Mouse (Mus musculus) kidney, embryonic 15.5 days (tissue): Measurements from ENCODE around the gene Nek6. TPM values are rescaled to one million over a fixed set of nuclear protein-coding genes. Genes with fewer than 3 reads are reported as not detected.

ENCODE experiments used
- ATAC-seq: fragments of 200-750 bp; cut with Nextera tagmentation; replicated peaks from 2 replicates; pipeline ENCODE4 v1.8.0; 2017; ENCODE audit warnings: moderate TSS enrichment; ENCODE audit not compliant: low FRiP score
- H3K27ac ChIP-seq: fragments of 300-500 bp; sonication (generic); 2 replicates; pipeline ENCODE4 v1.5.1; 2015; ENCODE audit warnings: mild to moderate bottlenecking, inconsistent platforms
- H3K27me3 ChIP-seq: fragments of 300-500 bp; sonication (generic); 2 replicates; pipeline ENCODE4 v1.6.1; 2015; ENCODE audit warnings: inconsistent platforms
- H3K36me3 ChIP-seq: fragments of 300-500 bp; sonication (generic); 2 replicates; pipeline ENCODE4 v1.6.1; 2015; ENCODE audit warnings: inconsistent platforms
- H3K4me1 ChIP-seq: fragments of 300-500 bp; sonication (generic); 2 replicates; pipeline ENCODE4 v1.6.1; 2015; ENCODE audit warnings: inconsistent platforms
- H3K4me2 ChIP-seq: fragments of 300-500 bp; sonication (generic); 2 replicates; pipeline ENCODE4 v1.6.1; 2015; ENCODE audit warnings: moderate library complexity, mild to moderate bottlenecking, inconsistent platforms
- H3K4me3 ChIP-seq: fragments of 300-500 bp; sonication (generic); replicated peaks from 2 replicates; pipeline ENCODE4 v1.5.1; 2015; ENCODE audit warnings: mild to moderate bottlenecking, inconsistent platforms
- H3K9ac ChIP-seq: fragments of 300-500 bp; sonication (generic); 2 replicates; pipeline ENCODE4 v1.6.1; 2015; ENCODE audit warnings: mild to moderate bottlenecking, inconsistent platforms
- H3K9me3 ChIP-seq: fragments of 300-500 bp; sonication (generic); replicated peaks from 2 replicates; pipeline ENCODE4 v1.6.1; 2016; ENCODE audit warnings: inconsistent platforms
- WGBS: fragments of 180-500 bp; shearing (Covaris S2); methylation state at CpG from one replicate; pipeline ENCODE4 v1.1.7; 2015; ENCODE audit warnings: mixed read lengths; 5-methylcytosine and 5-hydroxymethylcytosine counted together
- polyA plus RNA-seq: library from polyadenylated mRNA; unstranded; fragments of >200 nt; fragmentation: Nextera tagmentation; extraction: Ambion mirVana; gene quantifications from 2 replicates; pipeline ENCODE4 v1.2.1, GENCODE M21; 2015

Gene Nek6
- polyA plus RNA-seq, 1 experiment from 2014 or later: 73.1 TPM

DNA sequence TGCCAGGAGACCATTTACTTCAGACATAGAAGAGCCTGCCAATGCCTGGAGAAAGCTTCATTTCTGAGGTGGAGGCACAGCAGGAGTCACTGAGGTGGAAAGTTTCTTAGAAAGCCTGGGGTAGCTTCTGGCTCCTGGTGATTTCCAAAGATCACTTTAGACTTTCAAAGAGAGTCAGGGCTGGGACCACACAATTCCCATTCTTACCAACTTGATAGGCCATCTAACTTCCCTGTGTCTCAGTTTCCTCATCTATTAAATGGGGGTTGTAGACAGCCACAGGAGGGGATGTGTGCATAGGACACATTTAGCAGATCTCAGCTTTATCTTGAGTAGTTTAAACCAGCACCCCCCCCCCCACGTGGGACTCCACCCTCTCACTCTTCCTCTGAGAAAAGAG is 30.9 kb downstream of the Nek6 start:
- H3K4me3 ChIP-seq: no peak overlapping the region
- no peak overlapping the region for H3K27ac ChIP-seq
- no peaks in the 10 kb centered on the region for H3K27me3 ChIP-seq
- H3K36me3 ChIP-seq: no peaks in the 10 kb centered on the region
- H3K4me2 ChIP-seq: no peak overlapping the region
- ATAC-seq: no peak
- no peaks in the 10 kb centered on the region for H3K9me3 ChIP-seq
- H3K4me1 ChIP-seq: peaks cover 53% of the 10 kb centered on the region
- 29% methylated on average over 1 of the region's 1 CpGs for whole genome bisulfite sequencing
- H3K9ac ChIP-seq: no peak overlapping the region

DNA sequence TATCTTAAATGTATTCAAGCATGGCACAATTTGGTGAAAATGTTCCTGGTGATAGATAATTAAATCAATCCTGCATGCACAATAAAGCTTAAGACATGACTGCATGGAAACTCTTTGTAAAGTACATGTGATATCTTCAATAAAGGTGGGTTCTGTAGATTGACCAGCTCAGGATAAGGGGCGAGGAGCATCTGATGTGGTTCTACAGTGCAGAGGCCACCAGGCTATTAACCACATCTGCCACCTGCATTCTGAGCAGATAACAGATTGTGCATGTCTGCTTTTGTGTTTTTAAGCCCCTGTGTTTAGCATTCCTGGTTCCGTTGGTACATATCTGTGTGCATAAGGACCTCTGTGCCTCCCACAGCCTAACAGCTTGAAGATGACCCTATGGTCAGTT is 31.7 kb downstream of the Nek6 start:
- no peak for ATAC-seq
- no peak overlapping the region for H3K4me2 ChIP-seq
- no peaks in the 10 kb centered on the region for H3K27me3 ChIP-seq
- 76% methylated on average over 2 of the region's 2 CpGs for WGBS
- no peak overlapping the region for H3K4me3 ChIP-seq
- H3K36me3 ChIP-seq: no peaks in the 10 kb centered on the region
- no peak overlapping the region for H3K27ac ChIP-seq
- H3K4me1 ChIP-seq: peaks cover 49% of the 10 kb centered on the region
- no peak overlapping the region for H3K9ac ChIP-seq
- no peaks in the 10 kb centered on the region for H3K9me3 ChIP-seq

DNA sequence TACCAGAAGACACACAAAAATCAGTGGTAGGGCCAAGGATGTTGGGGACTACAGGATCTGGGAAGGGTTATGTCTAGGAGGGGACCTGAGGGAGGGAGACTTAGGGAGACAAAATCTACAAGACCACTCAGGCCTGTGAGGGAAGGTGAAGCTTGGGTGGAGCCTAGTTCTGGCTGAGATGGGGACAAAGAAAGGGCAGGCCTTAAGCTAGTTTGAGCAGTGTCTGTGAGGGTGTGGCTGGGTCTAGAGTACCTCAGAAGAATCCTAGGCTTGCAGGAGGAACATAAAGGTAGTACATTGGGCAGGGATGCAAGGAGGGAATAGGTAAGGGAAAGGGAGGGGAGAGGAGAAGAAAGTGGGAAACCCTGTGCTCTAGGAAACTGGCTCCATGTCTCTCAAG is 32.9 kb downstream of the Nek6 start:
- Histone ChIP-seq H3K4me1 (peaks cover 49% of the 10 kb centered on the region), H3K4me2 (no peak overlapping the region), H3K27me3 (no peaks in the 10 kb centered on the region), H3K9ac (no peak overlapping the region), H3K9me3 (no peaks in the 10 kb centered on the region), H3K4me3 (no peak overlapping the region), H3K36me3 (no peaks in the 10 kb centered on the region), H3K27ac (no peak overlapping the region)
- ATAC-seq: no peak

DNA sequence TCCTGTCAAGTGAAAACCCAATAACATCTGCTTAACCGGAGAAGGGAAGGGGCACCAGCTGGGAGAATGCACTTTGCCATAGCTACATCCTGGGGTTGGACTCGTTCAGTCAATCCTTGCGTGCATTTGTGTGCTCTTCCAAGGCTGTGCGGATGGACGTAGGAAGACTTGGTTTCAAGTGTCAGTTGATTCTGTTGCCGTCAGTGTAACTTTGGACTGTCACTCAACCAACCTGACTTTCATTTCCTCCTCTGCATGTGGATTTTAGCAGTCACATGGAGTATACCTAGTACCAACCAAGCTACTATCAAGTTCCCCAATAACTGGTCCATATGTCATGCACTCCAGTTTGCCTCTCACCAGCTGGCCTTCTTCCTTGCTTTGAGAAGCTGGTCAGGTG is 33.5 kb downstream of the Nek6 start:
- Histone ChIP-seq H3K4me2 (no peak overlapping the region), H3K4me3 (no peak overlapping the region), H3K9ac (no peak overlapping the region), H3K27me3 (no peaks in the 10 kb centered on the region), H3K27ac (no peak overlapping the region), H3K36me3 (no peaks in the 10 kb centered on the region), H3K4me1 (peaks cover 46% of the 10 kb centered on the region), H3K9me3 (no peaks in the 10 kb centered on the region)
- no peak for ATAC-seq
- WGBS: 58% methylated on average over 6 of the region's 6 CpGs

DNA sequence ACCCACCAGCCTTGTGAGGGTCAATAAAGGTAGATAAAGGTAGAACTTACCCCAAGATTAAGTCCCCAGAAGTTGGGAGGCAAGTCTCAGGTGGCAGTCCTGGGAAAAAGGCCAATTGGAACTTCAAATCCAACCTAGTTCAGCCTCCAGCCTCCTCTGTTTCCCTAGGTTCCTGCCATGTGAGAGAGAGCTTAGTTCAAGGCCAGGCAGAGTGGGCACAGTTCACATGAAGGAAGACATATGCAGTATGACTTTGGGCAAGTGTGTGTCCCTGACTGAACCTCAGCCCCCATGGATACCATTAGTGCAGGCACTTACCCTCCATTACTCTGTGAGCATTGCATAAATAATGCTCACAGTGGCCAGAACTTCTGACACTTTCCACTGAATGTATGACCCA is 34.3 kb downstream of the Nek6 start:
- Histone ChIP-seq H3K4me2 (no peak overlapping the region), H3K9me3 (no peaks in the 10 kb centered on the region), H3K27me3 (no peaks in the 10 kb centered on the region), H3K36me3 (peaks cover 4% of the 10 kb centered on the region; the same call in 1 of the 2 replicates), H3K4me1 (peaks cover 42% of the 10 kb centered on the region), H3K27ac (peak overlapping the region; percentile 1; the same call in 1 of the 2 replicates), H3K9ac (no peak overlapping the region), H3K4me3 (no peak overlapping the region)
- no peak for ATAC-seq

DNA sequence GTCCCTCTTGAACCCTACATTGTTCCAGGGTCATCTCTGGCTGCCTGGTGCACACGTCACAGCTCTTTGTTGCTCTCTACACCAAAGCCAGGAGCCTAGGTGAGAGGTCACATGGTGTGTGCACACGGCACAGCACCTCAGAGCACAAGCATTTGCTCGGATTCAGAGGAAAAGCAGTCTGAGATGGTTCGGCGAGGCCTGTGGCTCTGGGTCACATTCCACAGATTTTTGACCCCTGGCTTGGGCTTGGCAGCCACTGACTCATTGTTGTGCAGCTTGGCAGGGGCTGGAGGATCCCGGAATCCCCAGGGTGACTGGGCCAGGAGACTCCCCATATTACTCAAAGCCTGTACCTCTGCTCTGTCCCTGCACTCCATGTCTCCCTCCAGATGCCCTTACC is 34.8 kb downstream of the Nek6 start:
- no peak overlapping the region for H3K9ac ChIP-seq
- H3K9me3 ChIP-seq: no peaks in the 10 kb centered on the region
- H3K27me3 ChIP-seq: no peaks in the 10 kb centered on the region
- 10% methylated on average over 6 of the region's 6 CpGs for WGBS
- H3K4me2 ChIP-seq: no peak overlapping the region
- H3K36me3 ChIP-seq: peaks cover 8% of the 10 kb centered on the region
- peak; percentile 66 for ATAC-seq
- no peak overlapping the region for H3K4me3 ChIP-seq
- peaks cover 38% of the 10 kb centered on the region for H3K4me1 ChIP-seq
- peak overlapping the region; percentile 1; the same call in 1 of the 2 replicates for H3K27ac ChIP-seq

DNA sequence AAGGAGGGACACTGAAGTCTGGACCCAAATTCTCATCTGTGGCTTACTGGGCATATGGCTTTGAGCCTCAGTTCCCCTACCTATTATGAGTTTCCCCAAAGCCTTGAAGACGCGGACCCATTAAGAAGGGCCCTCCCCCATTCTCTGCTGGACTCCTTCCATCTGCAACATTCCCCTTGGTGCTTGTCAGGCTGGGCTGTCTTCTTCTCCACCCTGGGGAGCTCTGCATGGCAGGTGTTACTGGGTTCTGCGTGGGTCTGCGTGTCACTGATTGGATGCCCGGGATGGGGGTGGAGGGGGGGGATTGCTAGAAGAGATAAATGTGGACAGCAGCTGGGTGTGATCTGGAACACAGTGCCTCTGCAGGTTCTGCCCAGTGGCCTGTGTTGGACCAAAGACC is 35.3 kb downstream of the Nek6 start:
- H3K4me3 ChIP-seq: no peak overlapping the region
- peak; percentile 11; the same call in 1 of the 2 replicates for ATAC-seq
- H3K27ac ChIP-seq: no peak overlapping the region
- H3K4me2 ChIP-seq: no peak overlapping the region
- H3K4me1 ChIP-seq: peaks cover 38% of the 10 kb centered on the region
- H3K9me3 ChIP-seq: no peaks in the 10 kb centered on the region
- WGBS: 72% methylated on average over 5 of the region's 5 CpGs
- no peaks in the 10 kb centered on the region for H3K27me3 ChIP-seq
- peaks cover 14% of the 10 kb centered on the region for H3K36me3 ChIP-seq
- H3K9ac ChIP-seq: no peak overlapping the region

DNA sequence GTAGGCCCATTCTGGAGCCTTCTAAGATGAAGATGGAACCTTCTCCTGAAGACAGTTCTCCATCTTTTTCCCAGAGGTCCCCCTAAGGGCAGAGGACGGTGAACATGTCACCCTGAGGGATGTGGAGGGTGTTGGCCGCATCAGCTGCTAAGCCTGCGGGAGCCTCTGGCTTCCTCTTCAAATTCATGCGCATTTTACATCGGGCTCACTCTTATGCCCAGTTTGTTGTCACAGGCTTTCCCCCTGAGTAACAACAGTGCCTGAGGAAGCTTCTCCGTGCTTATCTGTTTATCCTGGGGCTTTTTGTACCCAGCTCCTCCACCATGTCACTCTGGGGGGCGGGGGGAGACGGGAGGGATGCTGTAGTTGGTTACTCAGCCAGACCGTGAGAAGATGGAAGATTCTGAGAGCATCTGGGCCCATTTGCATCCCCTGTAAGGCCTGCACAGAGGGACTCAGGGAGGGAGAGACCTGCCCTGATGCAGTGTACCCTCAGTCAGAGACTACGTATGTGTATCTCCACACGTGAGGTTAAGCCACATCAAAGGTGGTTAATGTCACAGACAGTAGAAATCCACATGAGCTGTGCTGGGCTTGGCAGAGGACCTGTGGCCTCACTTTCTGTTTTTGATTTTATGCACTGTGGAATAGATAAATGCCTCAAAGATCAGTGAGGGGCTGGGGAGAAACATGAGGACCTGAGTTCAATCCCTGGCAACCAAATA is 36.5 kb downstream of the Nek6 start:
- WGBS: 75% methylated on average over 11 of the region's 11 CpGs
- ATAC-seq: no peak

DNA sequence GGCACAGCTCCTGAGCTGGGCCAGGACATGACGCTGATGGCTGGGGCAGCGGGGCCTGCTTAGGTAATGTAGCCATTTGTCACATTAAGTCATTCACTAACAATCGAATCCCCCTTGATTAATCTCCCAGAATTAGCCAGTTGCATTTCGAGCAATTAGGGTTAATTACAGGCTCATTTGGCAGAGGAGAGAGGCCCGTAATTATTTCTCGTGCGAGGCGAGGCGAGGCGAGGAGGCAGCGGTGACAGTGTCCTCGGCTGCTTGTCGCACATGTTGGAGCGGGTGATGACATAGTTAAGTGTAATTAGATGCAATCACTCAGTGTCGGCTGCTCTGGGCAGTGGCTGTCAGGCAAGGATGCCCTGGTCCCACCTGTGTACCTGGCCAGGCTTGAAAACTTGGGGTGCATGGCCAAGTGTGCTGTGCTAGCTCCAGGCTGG is 40.6 kb downstream of the Nek6 start:
- peaks cover 27% of the 10 kb centered on the region for H3K36me3 ChIP-seq
- WGBS: 74% methylated on average over 15 of the region's 15 CpGs

More for the DNA sequence above, 36.5 kb downstream of the Nek6 start:
- H3K4me1 ChIP-seq: peaks cover 38% of the 10 kb centered on the region
- H3K27ac ChIP-seq: no peak overlapping the region
- no peaks in the 10 kb centered on the region for H3K27me3 ChIP-seq
- H3K4me2 ChIP-seq: no peak overlapping the region
- no peak overlapping the region for H3K9ac ChIP-seq
- no peak overlapping the region for H3K4me3 ChIP-seq
- peaks cover 25% of the 10 kb centered on the region for H3K36me3 ChIP-seq
- no peaks in the 10 kb centered on the region for H3K9me3 ChIP-seq

DNA sequence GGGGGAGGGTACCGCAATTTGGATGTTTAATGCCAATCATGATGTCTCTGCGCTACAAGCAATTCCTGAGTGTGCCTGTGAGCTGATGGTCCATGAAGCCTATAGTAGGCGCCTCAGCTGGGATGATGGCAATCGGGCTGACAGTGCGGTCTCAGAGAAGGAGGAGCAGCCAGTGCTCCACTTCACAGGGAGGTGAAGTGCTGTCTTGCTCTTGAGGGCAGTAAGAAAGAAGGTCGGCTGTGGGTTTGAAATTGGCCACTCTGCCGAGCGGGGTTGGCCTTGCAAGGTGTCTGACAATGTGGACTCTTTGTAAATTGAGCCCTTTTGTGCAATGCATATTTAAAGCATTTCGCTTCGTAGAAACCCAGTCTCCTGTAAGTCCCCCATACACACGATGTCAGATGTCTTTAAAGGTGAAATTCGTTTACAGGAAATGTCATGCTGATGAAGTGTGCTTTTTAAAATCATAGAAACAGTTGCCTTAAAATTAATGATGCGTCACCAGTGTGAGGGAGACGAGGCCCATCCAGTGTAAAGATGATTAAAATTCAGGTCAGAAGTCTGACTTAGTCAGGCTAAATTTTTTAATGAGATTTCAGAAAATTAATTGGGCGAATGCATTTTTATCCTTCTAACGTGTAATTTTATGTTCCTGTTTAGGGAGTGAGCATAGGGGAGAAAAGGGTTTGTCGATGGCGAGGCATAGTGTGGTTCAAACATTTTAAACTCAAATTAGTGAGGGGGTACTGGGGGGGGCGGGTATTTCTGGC is 43.0 kb downstream of the Nek6 start:
- peaks cover 37% of the 10 kb centered on the region for H3K36me3 ChIP-seq
- no peaks in the 10 kb centered on the region for H3K9me3 ChIP-seq
- H3K27me3 ChIP-seq: no peaks in the 10 kb centered on the region
- no peak overlapping the region for H3K4me3 ChIP-seq
- H3K4me2 ChIP-seq: no peak overlapping the region
- WGBS: 53% methylated on average over 19 of the region's 19 CpGs
- no peak overlapping the region for H3K9ac ChIP-seq
- peaks cover 12% of the 10 kb centered on the region for H3K4me1 ChIP-seq
- no peak overlapping the region for H3K27ac ChIP-seq
- ATAC-seq: no peak

More for the DNA sequence above, 40.6 kb downstream of the Nek6 start:
- Histone ChIP-seq H3K9ac (no peak overlapping the region), H3K4me2 (no peak overlapping the region), H3K27ac (no peak overlapping the region), H3K4me1 (peaks cover 17% of the 10 kb centered on the region), H3K27me3 (no peaks in the 10 kb centered on the region), H3K4me3 (no peak overlapping the region), H3K9me3 (no peaks in the 10 kb centered on the region)
- ATAC-seq: no peak

DNA sequence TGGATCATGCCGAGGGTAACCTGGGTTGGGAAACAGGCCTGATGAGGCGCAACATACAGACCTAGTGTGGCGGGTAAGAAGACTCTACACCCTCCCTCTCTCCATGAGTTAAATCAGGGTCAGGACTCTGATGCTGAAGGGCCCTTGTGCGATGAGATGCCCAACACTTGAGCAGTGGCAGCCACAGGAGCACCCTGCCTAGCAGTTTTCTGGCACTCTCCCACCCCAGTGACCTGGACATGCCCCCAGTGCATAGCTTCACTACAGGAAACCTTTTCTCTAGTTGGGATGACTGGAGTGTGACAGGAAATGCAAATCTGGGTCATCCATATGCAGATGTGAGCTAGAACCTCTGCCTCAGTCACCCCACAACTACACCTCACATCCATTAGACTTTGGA is 44.2 kb downstream of the Nek6 start:
- Histone ChIP-seq H3K9me3 (no peaks in the 10 kb centered on the region), H3K4me2 (no peak overlapping the region), H3K4me3 (no peak overlapping the region), H3K27ac (no peak overlapping the region), H3K9ac (no peak overlapping the region), H3K27me3 (no peaks in the 10 kb centered on the region), H3K4me1 (peaks cover 12% of the 10 kb centered on the region), H3K36me3 (peaks cover 45% of the 10 kb centered on the region)
- WGBS: 90% methylated on average over 4 of the region's 4 CpGs
- ATAC-seq: no peak

DNA sequence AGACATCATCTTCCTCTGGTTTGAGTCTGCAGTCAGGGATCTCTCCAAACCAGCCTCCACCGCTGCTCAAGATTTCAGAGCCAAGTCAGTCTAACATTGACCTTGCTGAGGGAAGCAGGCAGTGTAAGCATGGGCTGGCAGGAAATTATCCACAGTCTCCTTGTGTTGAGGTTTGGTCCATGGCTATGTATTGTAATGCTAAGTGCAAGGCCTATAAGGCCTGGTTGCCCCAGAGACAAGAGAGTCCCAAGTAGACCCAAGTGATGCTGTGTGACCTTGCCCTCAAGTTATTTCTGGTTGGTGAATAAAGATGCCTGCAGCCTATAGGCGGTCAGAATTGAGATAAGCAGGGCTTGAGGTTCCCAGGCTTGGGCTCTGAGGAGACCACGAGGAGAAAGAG is 45.3 kb downstream of the Nek6 start:
- Histone ChIP-seq H3K27ac (no peak overlapping the region), H3K27me3 (no peaks in the 10 kb centered on the region), H3K4me2 (no peak overlapping the region), H3K36me3 (peaks cover 46% of the 10 kb centered on the region), H3K4me3 (no peak overlapping the region), H3K9ac (no peak overlapping the region), H3K9me3 (no peaks in the 10 kb centered on the region), H3K4me1 (peaks cover 12% of the 10 kb centered on the region)
- ATAC-seq: no peak
- WGBS: 87% methylated on average over 3 of the region's 3 CpGs
